Mouse (Mus musculus) NIH3T3 (cell line): ENCODE measurements at regions not wholly inside any gene's neighbourhood (a gene's known extent, or its start where the extent isn't known, plus 50 kb on each side); places are given as distances from the start of the nearest gene placed in this dataset.

Source experiments
- DNase-seq: peaks from one replicate; pipeline ENCODE4 v3.0.0-alpha.2; 2012; ENCODE audit warnings: low read depth

- DNase-seq = no peak
Observed at GRCm38 (mm10) chr2:93135324-93135723, 52.0 kb upstream of the Trp53i11 start.

GRCm38 (mm10) chr2:93133301-93133971, 53.9 kb upstream of the Trp53i11 start:
- no peak for DNase-seq

GRCm38 (mm10) chr2:93131825-93132623, 55.3 kb upstream of the Trp53i11 start:
- DNase-seq = peak; percentile 66

- DNase-seq = no peak
Observed at GRCm38 (mm10) chr2:93131236-93131635, 56.1 kb upstream of the Trp53i11 start.

GRCm38 (mm10) chr2:93129176-93129575, 58.2 kb upstream of the Trp53i11 start:
- DNase-seq = no peak

GRCm38 (mm10) chr2:93126595-93127165, 60.7 kb upstream of the Trp53i11 start:
- peak; percentile 38 for DNase-seq

- no peak for DNase-seq
Observed at GRCm38 (mm10) chr2:93126112-93126511, 61.2 kb upstream of the Trp53i11 start.

GRCm38 (mm10) chr2:93124866-93125467, 62.4 kb upstream of the Trp53i11 start:
- no peak for DNase-seq

- DNase-seq = no peak
Observed at GRCm38 (mm10) chr2:93123829-93124228, 63.5 kb upstream of the Trp53i11 start.

GRCm38 (mm10) chr2:93120386-93120785, 67.0 kb upstream of the Trp53i11 start:
- no peak for DNase-seq

GRCm38 (mm10) chr2:93119001-93119400, 68.3 kb upstream of the Trp53i11 start:
- DNase-seq = no peak

GRCm38 (mm10) chr2:93115303-93115702, 69.3 kb upstream of the Prdm11 start:
- DNase-seq = no peak

- no peak for DNase-seq
Observed at GRCm38 (mm10) chr2:93113929-93114328, 68.0 kb upstream of the Prdm11 start.

- no peak for DNase-seq
Observed at GRCm38 (mm10) chr2:93112320-93112719, 66.4 kb upstream of the Prdm11 start.

GRCm38 (mm10) chr2:93110898-93111297, 64.9 kb upstream of the Prdm11 start:
- DNase-seq = no peak

GRCm38 (mm10) chr2:93106581-93106980, 60.6 kb upstream of the Prdm11 start:
- no peak for DNase-seq

GRCm38 (mm10) chr2:93101991-93102390, 56.0 kb upstream of the Prdm11 start:
- no peak for DNase-seq

- no peak for DNase-seq
Observed at GRCm38 (mm10) chr2:93099780-93100179, 53.8 kb upstream of the Prdm11 start.

GRCm38 (mm10) chr2:93097016-93097415, 51.0 kb upstream of the Prdm11 start:
- DNase-seq = no peak

- no peak for DNase-seq
Observed at GRCm38 (mm10) chr2:93096078-93096729, 50.2 kb upstream of the Prdm11 start.
